Mouse (Mus musculus): ENCODE measurements around the gene March5. TPM values are rescaled to one million over a fixed set of nuclear protein-coding genes. Genes with fewer than 3 reads are reported as not detected.
"Not testable (repeated sequence)": the region's sequence is repeated elsewhere in the genome, so short reads cannot be mapped to it uniquely, and the experiment has no call there.

Gene March5
- total RNA-seq (2021) (100 to 1,000 TPM in 1 of 2 experiments, 10 to 100 TPM in 1; 97.0 to 117 TPM), polyA plus RNA-seq (2012; rRNA removed) (42.9 and 77.8 TPM in 2 replicates)
- long read RNA-seq, transcript March5-201 (6 exons, 1,809 nt): major isoform, 113 of 126 reads
- long read RNA-seq, partial matches to known transcripts: 1 of 126 reads
- long read RNA-seq, other reads (novel, unspliced or antisense): 8 of 126 reads

GRCm38 (mm10) chr19:37207303-37208175, at the start of gene March5:
March5 (plus strand) TSS chr19:37207543.
- DNase-seq: peak; percentile 95

- DNase-seq: peak; percentile 28
These were observed 35.2 kb upstream of the March5 start for GRCm38 (mm10) chr19:37172096-37172495.

- DNase-seq: peak; percentile 44
These were observed 34.7 kb upstream of the March5 start for GRCm38 (mm10) chr19:37172566-37173130.

- DNase-seq: peak; percentile 24
These were observed 33.8 kb upstream of the March5 start for GRCm38 (mm10) chr19:37173331-37174115.

GRCm38 (mm10) chr19:37174116-37174715, 33.1 kb upstream of the March5 start:
- DNase-seq: peak; percentile 81

DNA sequence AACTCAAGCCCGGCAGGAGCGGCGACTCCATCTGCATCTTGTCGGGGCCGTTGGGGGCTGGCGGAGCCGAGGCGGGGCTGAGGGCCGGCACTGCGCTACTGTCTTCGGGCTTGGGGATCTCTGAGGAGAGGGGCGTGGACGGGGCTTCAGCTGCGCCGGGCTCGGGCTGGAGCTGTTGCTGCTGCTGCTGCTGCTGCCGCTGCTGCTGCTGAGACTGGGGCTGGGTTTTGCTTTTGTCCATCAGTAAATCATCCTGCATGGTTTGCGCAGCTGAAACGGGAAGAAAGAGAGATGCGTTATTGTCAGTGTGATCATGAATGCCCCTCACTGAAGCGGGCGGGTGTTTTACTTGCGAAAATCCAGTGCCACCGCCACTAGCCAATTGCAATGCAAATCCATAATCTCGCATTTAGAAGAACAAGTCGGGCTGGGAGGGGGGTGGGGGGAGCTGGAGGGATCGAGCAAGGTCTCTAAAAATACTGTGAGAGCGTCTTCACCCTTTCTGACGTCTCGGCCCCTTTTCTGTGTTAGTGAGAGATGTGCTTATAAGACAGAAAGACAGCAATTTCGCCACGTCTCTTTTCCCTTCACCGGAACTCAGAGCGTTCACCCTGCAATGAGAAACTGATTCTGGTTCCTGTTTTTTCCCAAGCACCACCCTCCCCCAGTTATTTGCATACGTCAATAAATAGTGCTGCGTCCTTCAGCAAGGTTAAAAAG, 32.5 kb upstream of the March5 start:
- DNase-seq: peak; percentile 85

- no peak for DNase-seq
These were observed 31.9 kb upstream of the March5 start for GRCm38 (mm10) chr19:37175436-37175805.

GRCm38 (mm10) chr19:37175919-37176318, 31.4 kb upstream of the March5 start:
- peak; percentile 58 for DNase-seq

DNA sequence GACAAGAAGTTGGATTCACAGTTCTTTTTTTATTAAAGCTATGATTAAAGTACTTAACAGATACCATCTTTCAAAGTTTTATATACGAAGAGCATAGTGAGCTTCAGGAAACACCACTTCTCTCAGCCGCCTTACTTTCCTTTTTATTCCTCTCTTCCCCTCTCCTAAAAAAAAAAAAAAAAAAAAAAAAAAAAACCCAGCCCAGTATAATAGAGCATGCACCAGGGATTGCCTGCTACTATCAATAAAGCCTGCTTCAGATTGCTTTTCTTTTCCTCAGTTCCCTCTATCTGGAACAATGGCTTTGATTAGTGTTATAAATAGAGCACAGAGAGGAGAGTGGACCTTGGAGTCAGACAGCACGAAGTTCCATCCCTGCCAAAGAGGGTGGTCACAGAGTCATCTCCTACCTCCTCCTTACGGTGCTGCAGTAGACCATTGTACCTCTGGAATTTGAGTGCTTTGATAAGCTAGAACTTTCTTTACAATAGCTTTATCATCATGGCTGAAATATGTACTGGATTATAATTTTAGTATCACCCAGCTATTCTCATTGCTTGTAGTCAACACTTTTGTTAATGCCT, 30.4 kb upstream of the March5 start:
- DNase-seq: peak; percentile 31

DNA sequence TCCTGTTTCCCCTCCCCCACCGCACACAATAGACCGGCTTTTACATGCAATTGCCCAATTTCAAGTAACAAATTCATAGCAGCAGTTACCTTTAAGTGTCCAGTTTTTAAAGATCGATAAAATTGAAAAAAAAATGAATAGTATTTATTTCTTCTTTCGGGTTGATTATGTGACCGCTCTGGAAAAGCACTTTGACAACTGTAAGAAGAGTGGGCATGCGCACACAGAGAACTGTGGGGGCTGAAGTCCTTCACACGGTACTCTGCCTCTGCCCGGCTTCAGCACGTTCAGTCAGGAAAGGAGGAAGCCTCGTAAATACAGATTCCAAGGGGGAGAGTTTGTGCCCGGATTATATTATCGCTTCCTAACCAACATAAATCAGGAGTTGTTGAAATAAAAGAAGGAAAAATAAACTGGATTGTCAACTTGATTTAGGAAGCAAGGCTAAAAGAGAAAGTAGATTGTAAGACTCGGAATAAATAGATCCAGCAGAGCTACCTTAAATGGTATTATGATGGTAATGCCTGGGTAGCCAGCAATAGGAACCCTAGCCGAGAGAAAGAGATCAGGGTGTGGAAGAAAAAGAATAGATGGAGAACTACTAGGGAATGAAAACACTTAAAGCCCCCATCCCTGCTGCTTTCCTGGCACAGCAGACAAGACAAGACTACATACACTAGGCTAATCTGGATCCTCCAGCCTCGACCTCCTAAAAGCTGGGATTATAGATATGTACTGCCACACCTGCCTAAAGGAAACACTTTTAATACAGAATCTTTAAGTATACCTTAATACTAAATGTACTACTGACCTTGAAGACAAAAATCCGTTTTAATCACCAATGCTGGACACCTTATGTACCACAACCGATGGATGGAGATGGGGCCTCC, 29.3 kb upstream of the March5 start:
- DNase-seq: peak; percentile 77

DNA sequence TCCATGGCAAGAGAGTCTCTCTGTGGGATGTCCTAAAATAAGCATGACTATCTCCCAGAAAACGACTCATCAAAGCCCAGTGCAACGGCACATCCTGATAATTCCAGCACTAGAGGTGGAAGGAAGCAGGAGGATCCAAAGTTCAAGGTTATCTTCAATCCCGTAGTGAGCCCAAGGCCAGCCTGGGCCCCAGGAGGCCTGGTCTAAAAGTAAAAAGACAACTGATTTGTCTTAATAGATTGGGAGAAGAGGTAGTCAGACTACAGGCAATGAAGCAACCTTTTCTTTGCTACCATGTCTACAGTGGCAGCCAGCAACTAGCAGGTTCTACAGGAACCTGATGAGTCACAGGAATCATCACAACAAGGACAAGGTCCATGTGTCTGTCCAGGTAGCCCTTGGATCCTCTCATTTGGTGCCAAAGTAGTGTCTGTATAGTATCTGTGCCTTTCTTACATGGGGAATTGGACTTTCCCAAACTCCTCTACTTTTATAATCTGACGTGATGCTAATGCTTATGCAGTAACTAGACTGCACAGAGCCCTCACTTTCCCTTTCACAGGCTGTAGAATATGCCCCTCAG, 18.9 kb upstream of the March5 start:
- peak; percentile 13 for DNase-seq

DNA sequence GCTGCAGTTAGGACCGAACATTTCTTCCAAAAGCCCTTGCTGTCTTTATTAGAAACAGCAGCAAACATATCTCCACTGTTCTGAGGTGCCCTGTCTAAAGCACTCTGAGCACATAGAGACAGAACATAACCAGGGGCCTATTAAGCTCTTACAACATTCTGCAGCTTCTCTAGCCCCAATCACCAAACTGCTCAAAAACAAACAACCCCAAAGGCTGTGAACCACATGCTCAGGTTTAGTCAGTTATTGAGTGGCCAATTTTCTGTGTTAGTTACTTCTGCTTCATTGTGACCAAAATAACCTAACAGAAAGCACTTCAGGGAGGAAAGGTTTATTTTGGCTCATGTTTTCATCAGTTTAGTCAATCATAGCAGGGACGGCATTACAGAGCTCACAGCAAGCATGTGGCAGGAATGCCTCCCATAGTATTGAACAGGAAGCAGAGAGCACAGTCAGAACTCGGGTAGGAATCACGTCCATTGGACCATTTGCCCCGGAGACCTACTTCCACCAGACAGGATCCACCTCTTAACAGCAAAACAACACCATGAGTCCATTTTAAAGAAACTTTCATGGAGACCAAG, 14.8 kb upstream of the March5 start:
- no peak for DNase-seq

DNA sequence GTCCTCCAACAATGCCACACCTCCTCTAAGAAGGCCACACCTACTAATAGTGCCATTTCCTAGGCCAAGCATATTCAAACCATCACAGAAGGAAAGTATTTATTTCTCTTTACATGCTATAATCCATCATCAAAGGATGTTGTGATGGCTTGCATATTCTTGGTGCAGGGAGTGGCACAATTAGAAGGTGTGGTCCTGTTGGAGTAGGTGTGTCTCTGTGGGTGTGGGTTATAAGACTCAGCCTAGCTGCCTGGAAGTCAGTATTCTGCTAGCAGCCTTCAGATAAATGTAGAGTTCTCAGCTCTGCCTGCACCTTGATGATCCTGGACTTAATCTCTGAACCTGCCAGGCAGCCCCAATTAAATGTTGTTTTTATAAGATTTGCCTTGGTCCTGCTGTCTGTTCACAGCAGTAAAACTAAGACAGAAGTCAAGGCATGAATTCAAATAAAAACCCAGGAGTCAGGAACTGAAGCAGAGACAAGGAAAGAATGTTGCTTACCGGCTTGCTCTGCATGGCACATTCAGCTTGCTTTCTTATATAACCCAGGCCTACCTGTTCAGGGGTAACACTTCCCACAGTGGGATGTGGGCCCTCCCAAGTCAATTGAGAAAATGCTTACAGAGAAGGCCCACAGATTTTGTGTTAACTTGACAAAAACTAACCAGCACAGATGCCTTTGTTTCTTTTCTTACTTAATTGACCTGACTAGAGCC, 9.0 kb upstream of the March5 start:
- no peak for DNase-seq

DNA sequence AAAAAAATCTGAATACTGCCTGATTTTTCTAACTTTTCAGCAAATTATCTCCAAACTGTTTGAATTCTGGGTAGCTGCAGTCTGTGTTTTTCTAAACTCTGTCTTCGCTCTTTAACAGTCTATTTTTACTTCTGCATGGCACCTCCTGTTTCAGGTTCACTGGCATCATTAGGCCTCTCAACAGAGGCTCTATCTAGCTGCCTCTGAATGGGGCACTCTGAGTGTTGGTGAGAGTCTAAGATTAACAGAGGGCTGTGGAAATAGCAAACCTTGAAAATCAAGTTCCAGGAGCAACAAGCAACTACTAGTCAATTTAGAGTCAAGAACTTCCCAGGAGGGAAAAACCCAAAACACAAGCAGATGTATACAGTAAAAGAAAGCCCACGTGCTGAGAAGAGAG, 7.5 kb upstream of the March5 start:
- DNase-seq: no peak

GRCm38 (mm10) chr19:37203371-37203770, 4.0 kb upstream of the March5 start:
- no peak for DNase-seq

GRCm38 (mm10) chr19:37205155-37205554, 2.2 kb upstream of the March5 start:
- not testable (repeated sequence) for DNase-seq

GRCm38 (mm10) chr19:37206641-37207302, 571 bp upstream of the March5 start:
- peak; percentile 78 for DNase-seq

Measured in adrenal gland, adult 2 months (tissue).